Mouse (Mus musculus): ENCODE data around the gene Gm49355. TPM values are rescaled to one million over a fixed set of nuclear protein-coding genes. Genes with fewer than 3 reads are reported as not detected.

The Gm49355 gene
- polyA plus RNA-seq, 1 experiment from 2014 or later = 0.03 TPM

DNA sequence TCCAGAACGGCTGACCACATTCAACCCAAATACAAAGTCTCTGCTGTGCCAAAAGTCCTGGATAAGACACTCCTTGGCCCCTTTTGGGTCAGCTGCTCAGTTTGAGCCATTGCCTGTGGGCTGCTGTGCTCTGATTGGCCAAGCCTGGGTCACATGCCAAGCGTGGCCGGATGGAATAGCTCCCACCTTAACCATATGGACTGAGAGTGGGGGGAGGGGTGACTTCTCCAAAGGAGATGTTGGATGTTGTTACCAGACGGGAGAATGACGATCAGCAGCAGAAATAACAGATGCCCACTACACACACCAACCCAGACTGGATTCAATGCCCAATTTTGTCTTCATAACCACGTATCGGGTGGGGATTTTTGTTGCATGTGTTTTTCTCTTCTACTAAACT lies 51.1 kb downstream of the Gm49355 start:
- H3K4me2 ChIP-seq = no peak overlapping the region
- no peaks in the 10 kb centered on the region for H3K36me3 ChIP-seq (replicated peaks)
- H3K9ac ChIP-seq = no peak overlapping the region
- H3K9me3 ChIP-seq (replicated peaks) = no peaks in the 10 kb centered on the region
- ATAC-seq (ENCODE audit: insufficient read depth) = no peak
- H3K4me1 ChIP-seq (replicated peaks) = no peaks in the 10 kb centered on the region
- peaks cover 53% of the 10 kb centered on the region for H3K27me3 ChIP-seq
- H3K27ac ChIP-seq (replicated peaks) = no peak overlapping the region
- no peak overlapping the region for H3K4me3 ChIP-seq (replicated peaks)
- 37% methylated on average over 7 of the region's 7 CpGs for WGBS (ENCODE audit: insufficient replicate concordance)

- no peaks in the 10 kb centered on the region for H3K36me3 ChIP-seq (replicated peaks)
- no peak overlapping the region for H3K9ac ChIP-seq
- no peak for ATAC-seq (ENCODE audit: insufficient read depth)
- peaks cover 79% of the 10 kb centered on the region for H3K27me3 ChIP-seq
- H3K9me3 ChIP-seq (replicated peaks) = no peaks in the 10 kb centered on the region
- no peak overlapping the region for H3K27ac ChIP-seq (replicated peaks)
- WGBS (ENCODE audit: insufficient replicate concordance) = 4% methylated on average over 8 of the region's 8 CpGs
- H3K4me3 ChIP-seq (replicated peaks) = no peak overlapping the region
- no peak overlapping the region for H3K4me2 ChIP-seq
- H3K4me1 ChIP-seq (replicated peaks) = no peaks in the 10 kb centered on the region
Observed at GRCm38 (mm10) chr14:12337421-12337997, 53.7 kb downstream of the Gm49355 start.

DNA sequence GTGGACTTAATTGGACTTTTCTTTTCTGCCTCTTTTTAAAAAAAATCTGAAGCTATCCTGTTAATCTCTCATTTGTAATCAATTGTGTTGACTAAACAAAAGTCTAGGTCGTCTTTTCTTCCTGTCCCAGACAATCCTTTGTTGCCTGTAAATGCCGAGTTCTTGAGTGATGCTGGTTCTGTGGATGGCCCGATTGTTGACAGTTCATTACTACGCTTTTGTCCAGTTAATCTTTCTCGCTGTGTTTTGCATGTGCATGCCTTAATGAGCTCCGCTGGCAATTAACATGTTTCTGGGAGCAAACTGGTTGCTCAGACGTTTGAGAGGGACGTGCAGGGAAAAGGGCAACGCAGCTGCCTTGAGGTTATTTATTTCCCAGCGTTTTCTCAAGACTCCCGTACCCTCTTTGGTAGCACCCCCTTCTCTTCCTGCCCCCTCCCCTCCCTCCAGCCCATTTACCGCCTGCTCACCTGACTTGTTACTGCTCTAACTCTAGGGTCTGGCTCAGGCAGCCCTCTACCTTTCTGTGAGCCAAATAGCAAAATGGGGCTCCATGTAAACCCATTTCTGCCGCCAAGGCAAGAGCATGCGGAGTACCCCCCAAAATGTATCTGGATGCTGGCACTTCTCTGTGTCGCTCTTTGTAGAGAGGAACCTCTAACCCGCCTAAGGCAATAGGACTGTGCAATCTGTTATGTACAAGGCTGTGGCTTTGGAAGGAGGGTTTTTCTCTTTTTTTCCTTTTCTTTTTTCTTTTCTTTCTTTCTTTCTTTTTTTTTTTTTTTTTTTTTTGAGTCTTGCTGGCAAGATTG lies 54.4 kb downstream of the Gm49355 start:
- Histone ChIP-seq H3K9ac (no peak overlapping the region), H3K27ac (replicated peaks) (no peak overlapping the region), H3K4me2 (no peak overlapping the region), H3K36me3 (replicated peaks) (no peaks in the 10 kb centered on the region), H3K4me1 (replicated peaks) (no peaks in the 10 kb centered on the region), H3K9me3 (replicated peaks) (no peaks in the 10 kb centered on the region), H3K4me3 (replicated peaks) (no peak overlapping the region), H3K27me3 (peaks cover 86% of the 10 kb centered on the region)
- no peak for ATAC-seq (ENCODE audit: insufficient read depth)
- WGBS (ENCODE audit: insufficient replicate concordance) = 5% methylated on average over 16 of the region's 16 CpGs

DNA sequence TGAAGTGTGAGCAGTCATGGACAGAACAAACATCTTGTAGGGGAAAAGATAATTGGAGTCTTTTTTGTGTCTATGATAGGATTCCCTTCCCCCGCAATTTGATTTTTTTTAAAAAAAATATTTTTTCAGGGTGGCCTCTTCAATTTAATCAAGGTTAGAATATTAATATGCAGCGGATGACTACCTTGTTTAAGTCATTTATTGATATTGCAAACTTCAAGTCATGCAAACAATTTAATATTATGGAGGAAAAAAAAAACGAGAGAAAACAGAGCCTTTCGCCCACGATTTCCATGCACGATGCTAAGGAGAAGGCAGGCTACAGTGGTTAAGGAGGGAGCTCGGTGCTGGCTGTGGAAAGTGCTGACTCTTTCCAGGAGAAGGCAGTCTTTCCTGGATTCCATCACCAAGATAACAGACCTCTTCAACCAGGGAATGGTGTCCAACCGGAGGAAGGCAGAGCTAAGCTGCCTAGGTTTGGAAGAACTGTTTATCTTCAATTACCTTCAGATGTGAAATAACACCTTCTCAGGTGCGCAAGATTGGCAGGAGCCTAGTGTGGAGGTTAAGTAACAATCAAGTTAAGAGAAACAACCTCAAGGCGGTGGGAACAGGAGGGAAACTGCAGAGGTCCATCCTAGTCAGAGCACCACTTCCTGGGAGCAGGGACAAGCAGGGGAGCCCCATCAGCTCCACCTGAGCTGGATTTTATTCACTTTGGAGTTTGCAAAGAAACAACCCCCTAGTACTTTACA lies 55.2 kb downstream of the Gm49355 start:
- WGBS (ENCODE audit: insufficient replicate concordance) = 4% methylated on average over 10 of the region's 10 CpGs
- Histone ChIP-seq H3K4me2 (no peak overlapping the region), H3K9ac (no peak overlapping the region), H3K36me3 (replicated peaks) (no peaks in the 10 kb centered on the region), H3K4me1 (replicated peaks) (no peaks in the 10 kb centered on the region), H3K4me3 (replicated peaks) (no peak overlapping the region), H3K27ac (replicated peaks) (no peak overlapping the region), H3K27me3 (peaks cover 94% of the 10 kb centered on the region), H3K9me3 (replicated peaks) (no peaks in the 10 kb centered on the region)
- ATAC-seq (ENCODE audit: insufficient read depth) = no peak

- H3K27me3 ChIP-seq = peaks cover 98% of the 10 kb centered on the region
- no peak overlapping the region for H3K9ac ChIP-seq
- H3K4me3 ChIP-seq (replicated peaks) = no peak overlapping the region
- no peak overlapping the region for H3K4me2 ChIP-seq
- no peak for ATAC-seq (ENCODE audit: insufficient read depth)
- no peak overlapping the region for H3K27ac ChIP-seq (replicated peaks)
- no peaks in the 10 kb centered on the region for H3K4me1 ChIP-seq (replicated peaks)
- under 1% methylated on average over 19 of the region's 19 CpGs for WGBS (ENCODE audit: insufficient replicate concordance)
- no peaks in the 10 kb centered on the region for H3K9me3 ChIP-seq (replicated peaks)
- no peaks in the 10 kb centered on the region for H3K36me3 ChIP-seq (replicated peaks)
Observed at GRCm38 (mm10) chr14:12340238-12341074, 56.7 kb downstream of the Gm49355 start.

DNA sequence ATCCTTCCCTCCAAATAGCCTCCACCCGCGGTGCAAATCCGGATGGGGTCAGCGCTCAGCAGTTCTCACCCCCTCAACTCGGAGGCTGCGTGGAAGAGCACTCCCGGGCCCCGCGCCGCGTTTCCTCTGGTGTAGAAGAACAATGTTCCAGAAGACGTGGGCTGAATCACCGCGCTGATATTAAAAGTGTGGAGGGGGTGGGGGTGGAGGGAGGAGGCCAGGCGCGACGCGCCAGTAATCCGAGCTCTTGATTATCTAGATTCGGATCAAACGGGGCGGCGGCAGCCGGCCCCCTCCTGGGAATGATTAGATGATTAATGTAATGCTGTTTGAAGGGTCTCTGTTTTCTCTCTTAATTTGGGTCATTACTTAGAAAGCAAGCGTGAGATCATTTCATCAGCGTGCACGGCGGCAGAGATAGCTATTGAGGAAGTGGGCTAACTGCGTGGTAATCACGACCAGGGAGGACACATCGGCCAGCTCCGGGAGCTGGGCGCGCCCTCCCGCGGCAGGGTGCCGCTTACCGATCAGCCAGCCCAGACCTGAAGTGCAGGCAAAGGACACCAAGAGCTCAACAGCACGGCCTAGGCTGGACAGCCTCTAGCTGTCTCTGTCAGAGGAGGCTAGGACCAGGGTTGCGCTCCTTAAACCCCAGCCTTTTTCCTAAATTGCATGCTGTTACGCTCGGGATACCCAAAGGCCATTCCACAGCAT lies 57.5 kb downstream of the Gm49355 start:
- under 1% methylated on average over 42 of the region's 42 CpGs for WGBS (ENCODE audit: insufficient replicate concordance)
- H3K4me2 ChIP-seq = no peak overlapping the region
- no peaks in the 10 kb centered on the region for H3K9me3 ChIP-seq (replicated peaks)
- H3K9ac ChIP-seq = no peak overlapping the region
- no peaks in the 10 kb centered on the region for H3K4me1 ChIP-seq (replicated peaks)
- ATAC-seq (ENCODE audit: insufficient read depth) = no peak
- no peak overlapping the region for H3K27ac ChIP-seq (replicated peaks)
- no peak overlapping the region for H3K4me3 ChIP-seq (replicated peaks)
- H3K36me3 ChIP-seq (replicated peaks) = no peaks in the 10 kb centered on the region
- H3K27me3 ChIP-seq = peaks cover 98% of the 10 kb centered on the region

DNA sequence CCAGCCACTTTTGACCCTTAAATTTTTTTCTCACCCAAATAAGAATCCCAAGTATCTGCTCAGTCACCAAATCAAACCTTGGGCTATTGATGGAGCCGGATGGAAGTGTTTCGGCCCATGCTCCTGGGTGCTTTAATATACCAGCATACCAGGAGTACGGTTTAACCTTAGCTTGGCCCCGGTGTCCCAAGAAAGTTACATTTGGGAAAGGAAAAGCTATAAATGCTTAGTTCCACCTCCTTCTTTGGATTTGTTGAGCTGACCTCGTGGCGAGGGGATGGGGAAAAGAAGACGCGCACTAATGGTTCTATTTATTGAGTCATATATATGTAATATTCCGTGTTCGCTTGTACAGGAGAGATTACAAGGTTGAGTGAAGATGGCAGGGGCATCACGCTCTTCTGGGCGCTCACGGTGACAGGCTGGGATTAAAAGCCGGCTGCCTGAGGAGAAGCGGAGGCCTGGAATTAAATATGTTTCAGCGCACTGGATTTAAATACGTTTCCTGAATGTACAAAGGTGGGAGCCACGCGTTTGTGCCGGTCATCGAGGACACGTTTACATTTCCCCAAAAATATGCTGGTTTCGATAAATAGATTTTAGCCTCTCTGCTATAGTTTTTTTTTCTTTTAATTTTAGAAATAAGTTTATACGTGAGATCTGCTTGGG lies 58.1 kb downstream of the Gm49355 start:
- H3K4me1 ChIP-seq (replicated peaks) = no peaks in the 10 kb centered on the region
- WGBS (ENCODE audit: insufficient replicate concordance) = 5% methylated on average over 24 of the region's 24 CpGs
- H3K4me2 ChIP-seq = no peak overlapping the region
- H3K36me3 ChIP-seq (replicated peaks) = no peaks in the 10 kb centered on the region
- H3K9me3 ChIP-seq (replicated peaks) = no peaks in the 10 kb centered on the region
- ATAC-seq (ENCODE audit: insufficient read depth) = no peak
- H3K27me3 ChIP-seq = peaks cover 98% of the 10 kb centered on the region
- H3K27ac ChIP-seq (replicated peaks) = no peak overlapping the region
- no peak overlapping the region for H3K4me3 ChIP-seq (replicated peaks)
- no peak overlapping the region for H3K9ac ChIP-seq

DNA sequence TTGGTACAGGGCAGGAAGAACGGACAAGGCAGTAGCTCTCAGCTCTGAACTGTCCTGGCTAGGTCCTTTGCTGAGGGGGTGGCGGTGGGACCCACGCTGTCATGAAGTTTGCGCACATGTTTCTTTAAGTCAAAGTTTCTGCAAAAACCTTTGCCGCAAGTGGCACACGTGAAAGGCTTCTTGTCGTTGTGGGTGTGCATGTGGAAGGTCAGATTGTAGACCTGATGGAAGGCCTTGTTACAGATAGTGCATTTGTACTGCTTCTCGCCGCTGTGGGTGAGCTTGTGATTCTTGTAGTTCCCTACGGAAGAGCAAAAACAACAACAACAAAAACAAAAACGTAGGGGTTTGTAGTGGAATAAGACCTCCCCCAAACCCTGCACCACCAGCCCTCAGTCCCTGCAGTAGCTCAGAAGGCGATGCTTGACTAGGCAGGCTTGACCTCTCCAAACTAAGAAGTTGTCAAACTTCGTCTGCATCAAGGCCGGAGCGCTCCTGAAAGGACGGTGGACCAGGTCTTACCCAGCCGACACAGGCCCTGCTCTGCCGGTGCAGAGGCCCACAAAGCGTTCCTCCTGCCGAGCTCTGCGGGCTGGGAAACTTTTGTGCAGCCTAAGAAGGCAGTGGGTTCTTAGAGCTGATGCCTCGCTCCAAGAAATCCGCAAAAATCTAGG lies 58.8 kb downstream of the Gm49355 start:
- H3K4me3 ChIP-seq (replicated peaks) = no peak overlapping the region
- no peak overlapping the region for H3K27ac ChIP-seq (replicated peaks)
- 2% methylated on average over 23 of the region's 23 CpGs for WGBS (ENCODE audit: insufficient replicate concordance)

GRCm38 (mm10) chr14:12343451-12343941 lies 59.7 kb downstream of the Gm49355 start:
- no peak for ATAC-seq (ENCODE audit: insufficient read depth)
- 3% methylated on average over 20 of the region's 20 CpGs for WGBS (ENCODE audit: insufficient replicate concordance)
- Histone ChIP-seq H3K36me3 (replicated peaks) (no peaks in the 10 kb centered on the region), H3K27me3 (peaks cover 98% of the 10 kb centered on the region), H3K4me2 (no peak overlapping the region), H3K9me3 (replicated peaks) (no peaks in the 10 kb centered on the region), H3K4me1 (replicated peaks) (no peaks in the 10 kb centered on the region), H3K27ac (replicated peaks) (no peak overlapping the region), H3K4me3 (replicated peaks) (no peak overlapping the region), H3K9ac (no peak overlapping the region)

More for the DNA sequence above, 58.8 kb downstream of the Gm49355 start:
- Histone ChIP-seq H3K9me3 (replicated peaks) (no peaks in the 10 kb centered on the region), H3K36me3 (replicated peaks) (no peaks in the 10 kb centered on the region), H3K9ac (no peak overlapping the region), H3K4me1 (replicated peaks) (no peaks in the 10 kb centered on the region), H3K4me2 (no peak overlapping the region), H3K27me3 (peaks cover 98% of the 10 kb centered on the region)
- ATAC-seq (ENCODE audit: insufficient read depth) = no peak
